Mouse (Mus musculus) liver, adult 2 months (tissue): Measurements from ENCODE around the gene Ankrd40.

Experiments used
- CTCF ChIP-seq: fragments of 200-500 bp; IDR thresholded peaks from 2 replicates; pipeline ENCODE4 v1.5.1; 2011; ENCODE audit warnings: low read depth, low read length, control low read depth
- POLR2A ChIP-seq: fragments of 200-500 bp; IDR thresholded peaks from 2 replicates; pipeline ENCODE4 v1.6.1; 2011; ENCODE audit warnings: low read length, control low read depth; ENCODE audit not compliant: insufficient read depth; ENCODE audit errors: extremely low read depth

DNA sequence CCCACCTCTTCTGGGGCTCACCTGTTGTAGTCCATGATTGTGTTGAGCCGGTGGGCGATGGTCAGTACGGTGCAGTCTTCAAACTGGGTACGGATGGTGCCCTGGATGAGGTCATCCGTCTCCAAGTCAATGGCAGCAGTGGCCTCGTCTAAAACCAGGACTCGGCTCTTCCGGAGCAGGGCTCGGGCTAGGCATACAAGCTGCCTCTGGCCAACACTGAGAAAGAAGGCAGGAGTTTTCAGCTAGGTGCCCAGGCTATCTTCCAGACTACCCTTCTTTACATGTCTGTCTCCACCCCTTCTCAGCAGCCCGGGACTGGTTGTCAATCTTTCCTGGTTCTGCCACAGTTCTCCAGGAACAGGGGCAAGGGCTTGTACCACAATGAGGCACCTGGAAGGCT lies 18.1 kb downstream of the Ankrd40 start:
- TF ChIP-seq CTCF (no peak), POLR2A (no peak)
